Mouse (Mus musculus): ENCODE results near the gene Pde4b.

DNA sequence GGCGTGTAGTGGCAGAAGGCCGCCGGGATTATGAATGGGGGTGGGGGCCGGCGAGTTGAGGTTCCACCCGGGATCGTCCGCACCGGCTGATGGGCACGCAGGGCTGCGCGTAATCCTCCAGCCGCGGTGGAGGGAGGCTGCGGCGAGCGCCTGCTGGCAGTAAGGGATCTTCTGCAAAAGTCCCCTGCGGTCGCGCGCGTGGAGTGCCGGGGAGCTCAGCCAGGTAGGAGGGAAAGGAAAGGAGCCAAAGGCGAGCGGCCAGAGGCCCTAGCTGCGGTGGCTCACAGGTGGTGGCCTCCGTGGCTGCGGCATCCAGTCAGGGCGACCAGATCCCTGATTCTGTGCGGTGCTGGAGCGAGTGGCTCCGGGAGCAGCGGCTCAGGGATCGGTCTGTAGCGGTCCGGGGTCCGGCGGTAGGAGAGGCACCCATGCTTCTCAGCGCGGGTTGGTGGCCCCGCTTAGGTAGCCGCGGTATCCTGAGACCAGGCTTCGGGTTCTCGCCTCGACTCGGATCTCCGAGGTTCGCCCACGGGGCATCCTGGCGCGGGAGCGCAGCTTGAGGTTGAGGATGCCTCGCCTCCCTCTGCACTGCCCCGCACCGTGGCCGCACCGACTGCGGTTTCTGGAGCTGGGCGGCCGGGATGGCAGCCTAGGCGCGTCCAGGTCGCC lies 357 bp downstream of the Pde4b start:
- TF ChIP-seq POLR2A (IDR thresholded peaks at IDR 0.05; ENCODE audit: borderline replicate concordance, control insufficient read depth, low read depth, low read length) (no peak), CTCF (IDR thresholded peaks at IDR 0.05; ENCODE audit: control insufficient read depth, insufficient read depth, low read length) (no peak)
